Mouse (Mus musculus) ES-CJ7 (cell line): ENCODE results near the gene Ogfod2.
A peak's percentile ranks its signal among the peaks of the same experiment; 100 is the strongest.

Experiments used
- DNase-seq: peaks from one replicate; pipeline ENCODE4 v3.0.0; 2011; ENCODE audit warnings: low read depth, low spot score

The Ogfod2 gene

DNA sequence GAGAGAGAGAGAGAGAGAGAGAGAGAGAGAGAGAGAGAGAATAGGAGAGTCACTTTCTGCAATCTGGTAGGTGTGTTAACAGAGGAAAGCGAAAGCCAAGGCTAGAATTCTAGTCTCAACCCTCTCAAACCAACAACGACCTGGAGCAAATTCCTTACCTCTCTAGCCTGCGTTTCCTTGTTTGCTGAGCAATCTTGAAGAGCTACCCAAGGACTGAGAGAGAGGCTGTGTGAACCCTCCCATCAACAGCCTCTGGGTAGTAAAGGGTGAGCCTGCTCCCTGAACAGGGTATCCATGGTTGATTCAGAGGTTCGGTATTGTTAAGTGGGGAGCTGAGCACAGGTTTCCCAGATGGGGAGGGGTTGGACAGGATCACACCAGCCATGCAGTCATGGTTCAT is 40.6 kb downstream of the Ogfod2 start:
- DNase-seq: no peak

DNA sequence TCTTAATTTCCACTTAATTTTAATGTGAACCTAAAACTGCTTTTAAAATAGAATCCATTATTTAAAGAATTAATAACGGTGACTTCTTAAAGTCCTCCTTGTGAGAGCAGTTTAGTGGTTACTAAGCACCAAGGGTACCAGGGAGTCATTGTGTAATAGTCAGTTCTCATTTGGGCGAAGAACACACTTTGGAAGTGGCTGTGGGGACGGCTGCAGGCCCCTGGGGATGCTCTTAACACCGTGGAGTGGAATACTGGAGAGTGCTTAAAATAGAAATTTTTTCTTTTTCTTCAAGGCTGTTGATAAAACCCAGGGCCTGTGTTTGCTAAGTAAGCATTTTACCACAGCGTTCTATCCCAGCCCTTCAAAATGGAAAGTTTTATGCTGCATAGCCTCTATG is 43.8 kb downstream of the Ogfod2 start:
- DNase-seq: no peak

DNA sequence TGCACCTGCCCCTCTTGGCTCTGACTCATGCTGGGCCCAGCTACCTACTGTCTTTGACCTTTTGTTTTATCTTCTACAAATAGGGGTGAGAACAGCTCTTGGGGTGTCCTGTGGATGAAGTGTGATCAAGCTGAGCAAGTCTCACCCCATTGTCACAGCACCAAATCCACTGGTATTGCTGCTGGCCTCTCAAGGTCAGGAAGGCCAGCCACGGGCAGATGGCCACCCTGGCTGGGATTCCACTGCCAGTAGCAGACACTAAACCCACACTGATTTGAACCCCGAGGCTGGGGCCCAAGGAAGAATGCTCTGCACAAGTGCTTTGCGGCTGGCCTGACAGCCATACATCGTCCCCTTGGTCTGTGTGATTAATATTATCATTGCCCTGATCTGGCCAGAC is 46.2 kb downstream of the Ogfod2 start:
- no peak for DNase-seq

DNA sequence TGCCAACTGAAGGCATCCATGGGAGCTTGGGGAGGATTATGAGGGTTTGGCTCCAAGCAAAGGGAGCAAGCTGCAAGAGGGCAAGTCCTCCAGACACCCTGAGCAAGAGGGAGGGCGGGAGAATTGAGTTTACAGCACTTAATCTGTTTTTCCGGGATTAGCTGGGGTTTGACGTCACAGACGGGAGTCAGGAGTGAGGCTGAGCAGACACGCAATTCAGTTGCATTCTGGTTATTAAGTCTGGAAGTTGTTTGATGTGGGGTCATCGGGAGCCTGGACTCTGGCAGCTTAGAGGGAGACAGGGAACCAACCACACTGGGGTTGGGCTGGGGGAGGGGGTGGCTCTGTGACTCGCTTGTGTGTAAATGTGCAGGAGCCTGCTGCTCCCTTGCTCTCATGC is 47.4 kb downstream of the Ogfod2 start:
- no peak for DNase-seq

DNA sequence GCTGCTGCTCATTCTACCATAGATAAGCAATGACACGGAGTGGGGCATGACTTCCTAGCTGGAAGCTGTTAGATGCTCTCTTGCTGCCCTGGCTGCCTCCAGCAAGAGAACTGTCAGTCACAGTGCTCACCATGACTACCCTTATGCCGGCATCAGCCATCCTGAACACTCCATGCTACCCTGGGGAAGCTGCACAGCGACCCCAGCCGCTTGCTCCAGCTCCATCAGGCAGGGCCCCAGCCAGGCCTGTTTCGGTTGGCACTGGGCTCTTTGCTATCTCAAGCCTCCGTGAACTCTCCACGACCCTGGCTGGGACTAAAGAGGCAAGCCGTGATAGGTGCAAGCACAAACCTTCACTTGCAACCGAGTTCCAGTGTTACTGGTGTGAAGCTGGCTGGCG is 49.7 kb downstream of the Ogfod2 start:
- DNase-seq: no peak

DNA sequence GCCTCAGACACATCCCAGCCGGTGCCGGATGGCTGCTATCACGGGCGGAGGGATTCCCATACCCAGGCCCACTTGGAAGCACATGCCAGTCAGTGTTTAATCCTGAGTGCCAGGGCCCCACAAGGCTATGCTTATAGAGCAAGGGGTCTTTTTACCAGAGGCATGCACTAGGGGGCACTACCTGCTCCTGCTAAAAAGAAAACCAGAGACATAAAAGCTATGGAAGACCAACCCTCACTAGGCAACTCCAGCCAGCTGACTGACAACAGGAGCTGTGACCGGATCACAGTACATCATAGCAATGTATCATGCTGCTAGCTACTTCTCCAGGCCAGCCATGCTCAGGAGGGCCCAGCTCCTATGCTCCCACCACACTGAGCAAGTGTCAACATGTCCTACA is 50.5 kb downstream of the Ogfod2 start:
- DNase-seq: peak; percentile 76

DNA sequence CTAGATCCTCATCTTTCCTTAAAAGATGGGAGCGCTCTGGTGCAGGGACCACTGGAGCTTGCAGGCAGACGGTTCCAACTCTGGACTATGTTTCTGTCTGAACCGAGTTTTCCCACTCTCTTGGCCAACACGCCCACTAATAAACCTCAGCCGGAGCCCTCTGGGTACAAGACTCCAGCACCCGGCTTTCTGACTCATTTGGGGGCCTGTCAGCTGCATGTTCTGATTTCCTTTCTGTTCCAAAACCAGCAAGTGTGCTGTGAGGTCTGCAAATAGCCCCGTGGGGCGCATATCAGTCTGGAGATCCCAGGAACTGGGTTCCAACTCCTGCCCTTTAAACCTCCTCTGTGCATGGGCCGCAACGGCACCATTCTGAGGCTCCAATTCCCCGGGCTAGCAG is 51.3 kb downstream of the Ogfod2 start:
- no peak for DNase-seq
